Comparison of ENCODE assay signal across 8 mouse cellular contexts in the genomic region with DNA sequence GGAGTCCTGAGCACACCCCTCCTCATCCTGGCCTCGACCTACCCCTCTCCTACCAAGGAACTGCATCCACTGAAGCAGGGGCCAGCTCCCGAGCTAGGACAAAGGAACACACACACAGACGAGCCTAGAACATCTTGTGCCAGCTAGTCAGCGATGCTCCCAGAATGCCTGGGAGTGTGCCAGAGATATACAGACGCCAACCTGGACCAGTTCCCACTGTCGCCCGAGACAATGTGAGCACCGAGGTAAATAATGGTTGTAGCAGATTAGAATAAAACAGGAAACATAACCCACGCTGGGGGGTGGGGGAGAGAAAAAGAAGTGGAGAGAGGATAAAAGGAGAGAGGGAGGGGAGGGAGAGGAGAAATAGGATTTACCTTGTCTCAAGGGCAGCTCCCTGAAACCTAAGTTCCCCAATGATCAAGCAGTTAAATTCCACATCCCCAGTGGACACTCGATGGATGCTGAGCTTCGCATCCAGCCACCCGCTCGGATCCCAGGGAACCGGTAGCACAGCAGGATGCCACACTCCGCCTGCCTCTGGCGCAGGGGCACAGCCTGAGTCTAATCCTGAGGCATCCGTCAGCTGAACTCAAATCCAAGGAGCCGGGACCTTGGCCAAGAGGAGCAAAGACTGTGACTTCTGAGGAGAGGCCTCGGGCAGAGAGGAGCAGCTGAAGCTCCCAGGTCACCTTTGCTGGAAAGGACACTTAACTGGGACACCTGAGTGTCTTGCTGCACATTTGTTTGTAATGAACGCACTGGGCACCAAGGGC. TPM values are rescaled to one million over a fixed set of nuclear protein-coding genes. Genes with fewer than 3 reads are reported as not detected.
DNase-seq lines count a peak whose midpoint lies in the region; ATAC-seq lines count a peak whose summit lies in the region.

No protein-coding gene starts in this region.

- peak overlapping the region; percentile 82 for H3K27ac ChIP-seq in forebrain, embryonic 13.5 days
- H3K27ac ChIP-seq in forebrain, embryonic 10.5 days = no peak overlapping the region
- no peak overlapping the region for H3K27ac ChIP-seq in liver, embryonic 12.5 days

- H3K4me2 ChIP-seq in forebrain, embryonic 13.5 days = peak overlapping the region; percentile 38
- H3K4me2 ChIP-seq in liver, embryonic 12.5 days = no peak overlapping the region

- no peaks in the 10 kb centered on the region for H3K27me3 ChIP-seq in forebrain, embryonic 13.5 days
- H3K27me3 ChIP-seq in forebrain, embryonic 10.5 days (ENCODE audit: poor library complexity, severe bottlenecking) = no peaks in the 10 kb centered on the region
- peaks cover 22% of the 10 kb centered on the region for H3K27me3 ChIP-seq in liver, embryonic 12.5 days (replicated peaks)

- intact Hi-C loops in heart, postnatal 14 days (cut with DNase I) = no loop called here

- peak overlapping the region; percentile 48; the same call in 1 of the 2 replicates for H3K9ac ChIP-seq in forebrain, embryonic 13.5 days
- no peak overlapping the region for H3K9ac ChIP-seq in liver, embryonic 12.5 days

- ATAC-seq in forebrain, embryonic 13.5 days = 0 out of 2 replicates have a peak, but pooled peaks have one; percentile 25
- ATAC-seq in liver, embryonic 12.5 days = no peak

- no peak overlapping the region for H3K4me3 ChIP-seq in forebrain, embryonic 13.5 days
- no peak overlapping the region for H3K4me3 ChIP-seq in forebrain, embryonic 10.5 days
- H3K4me3 ChIP-seq in liver, embryonic 12.5 days = no peak overlapping the region

- H3K36me3 ChIP-seq in forebrain, embryonic 13.5 days (ENCODE audit: poor library complexity, severe bottlenecking) = no peaks in the 10 kb centered on the region
- peaks cover 33% of the 10 kb centered on the region for H3K36me3 ChIP-seq in forebrain, embryonic 10.5 days (replicated peaks)
- H3K36me3 ChIP-seq in liver, embryonic 12.5 days = no peaks in the 10 kb centered on the region

- WGBS in forebrain, embryonic 13.5 days = 43% methylated on average over 20 of the region's 20 CpGs
- WGBS in forebrain, embryonic 10.5 days = 75% methylated on average over 20 of the region's 20 CpGs
- WGBS in liver, embryonic 12.5 days (ENCODE audit: insufficient replicate concordance) = 71% methylated on average over 20 of the region's 20 CpGs

- H3K9me3 ChIP-seq in forebrain, embryonic 13.5 days (replicated peaks) = no peaks in the 10 kb centered on the region
- H3K9me3 ChIP-seq in forebrain, embryonic 10.5 days = no peaks in the 10 kb centered on the region
- H3K9me3 ChIP-seq in liver, embryonic 12.5 days (replicated peaks) = no peaks in the 10 kb centered on the region

- no peak for DNase-seq in forebrain, embryonic 10.5 days (ENCODE audit: extremely low spot score, low spot score)
- DNase-seq in adipocyte (ENCODE audit: low spot score) = peak; percentile 68
- DNase-seq in heart, postnatal 14 days = peak; percentile 63 to 79
- DNase-seq in lung, adult 18-20 months = peak; percentile 68 to 84
- no peak for DNase-seq in embryo, embryonic 11 days
- no peak for DNase-seq in ovary, adult 18-20 months (ENCODE audit: low spot score)

- H3K4me1 ChIP-seq in forebrain, embryonic 13.5 days = peaks cover 75% of the 10 kb centered on the region
- peaks cover 92% of the 10 kb centered on the region for H3K4me1 ChIP-seq in forebrain, embryonic 10.5 days
- peaks cover 85% of the 10 kb centered on the region for H3K4me1 ChIP-seq in liver, embryonic 12.5 days

RNA-seq across cellular contexts. Expression of a gene that starts 5.4 kb away (rescaled TPM):
- polyA plus RNA-seq in forebrain, embryonic 13.5 days (2015; fragmentation: Nextera tagmentation; extraction: Ambion mirVana) = 8.7 and 8.8 TPM in 2 replicates
- 11.5 and 11.8 TPM in 2 replicates for polyA plus RNA-seq in forebrain, embryonic 10.5 days (2016; fragmentation: Nextera tagmentation; extraction: Ambion mirVana)
- 10 to 100 TPM; 14.4 to 15.0 TPM for total RNA-seq in heart, postnatal 14 days (2021)
- polyA plus RNA-seq in liver, embryonic 12.5 days (2016; fragmentation: Nextera tagmentation; extraction: Ambion mirVana) = 5.0 and 5.8 TPM in 2 replicates

RNA-seq across cellular contexts. Expression of a gene that starts 20.6 kb away (rescaled TPM):
- 19.3 and 25.1 TPM in 2 replicates for polyA plus RNA-seq in forebrain, embryonic 13.5 days (2015; fragmentation: Nextera tagmentation; extraction: Ambion mirVana)
- polyA plus RNA-seq in forebrain, embryonic 10.5 days (2016; fragmentation: Nextera tagmentation; extraction: Ambion mirVana) = 10.2 and 11.0 TPM in 2 replicates
- 1 to 10 TPM; 1.2 TPM for total RNA-seq in heart, postnatal 14 days (2021)
- 1.3 and 1.4 TPM in 2 replicates for polyA plus RNA-seq in liver, embryonic 12.5 days (2016; fragmentation: Nextera tagmentation; extraction: Ambion mirVana)

Comparison
In these comparisons a context has a peak if more than half of its experiments do, and no peak if none do; other contexts are left out.
1. DNase-seq: peak in adipocyte (single experiment), heart, postnatal 14 days (2 of 2) and lung, adult 18-20 months (2 of 2); none in forebrain, embryonic 10.5 days (single experiment), embryo, embryonic 11 days (single experiment) and ovary, adult 18-20 months (single experiment).